Mouse (Mus musculus) layer of hippocampus, adult 9-10 months (tissue): ENCODE data around the gene Tbcb.
"Not testable (repeated sequence)": the region's sequence is repeated elsewhere in the genome, so short reads cannot be mapped to it uniquely, and the experiment has no call there.

Experiments
- DNase-seq: peaks from one replicate; pipeline ENCODE4 v3.0.0; 2022; ENCODE audit warnings: low spot score

Gene Tbcb

DNA sequence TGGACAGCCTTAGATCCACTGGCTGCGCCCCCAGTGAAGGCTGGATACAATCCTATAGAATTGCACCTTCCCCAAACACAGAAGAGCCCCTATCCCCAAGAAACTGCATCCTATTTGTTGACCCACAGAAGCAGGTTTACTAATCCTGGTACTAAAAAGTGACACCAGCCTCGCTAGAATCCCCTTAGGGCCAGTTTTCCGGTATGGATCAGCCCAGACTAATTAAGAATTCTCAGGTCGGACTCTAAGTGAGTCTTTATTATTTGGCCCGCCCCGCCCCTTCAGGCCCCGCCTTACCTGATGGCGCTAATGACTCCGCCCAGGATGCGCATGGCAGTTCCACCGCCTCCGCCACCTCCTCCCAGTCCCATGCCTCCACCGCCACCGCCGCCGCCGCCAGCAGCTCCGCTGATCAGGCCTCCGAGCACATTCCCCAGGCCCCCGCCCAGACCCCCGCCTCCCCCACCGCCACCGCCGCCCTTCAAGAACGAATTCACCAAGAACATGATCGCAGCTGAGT, 38.4 kb downstream of the Tbcb start:
- no peak for DNase-seq

GRCm38 (mm10) chr7:30193013-30193412, 39.1 kb downstream of the Tbcb start:
- DNase-seq, result no peak

- no peak for DNase-seq
Observed at GRCm38 (mm10) chr7:30192088-30192487, 40.0 kb downstream of the Tbcb start.

DNA sequence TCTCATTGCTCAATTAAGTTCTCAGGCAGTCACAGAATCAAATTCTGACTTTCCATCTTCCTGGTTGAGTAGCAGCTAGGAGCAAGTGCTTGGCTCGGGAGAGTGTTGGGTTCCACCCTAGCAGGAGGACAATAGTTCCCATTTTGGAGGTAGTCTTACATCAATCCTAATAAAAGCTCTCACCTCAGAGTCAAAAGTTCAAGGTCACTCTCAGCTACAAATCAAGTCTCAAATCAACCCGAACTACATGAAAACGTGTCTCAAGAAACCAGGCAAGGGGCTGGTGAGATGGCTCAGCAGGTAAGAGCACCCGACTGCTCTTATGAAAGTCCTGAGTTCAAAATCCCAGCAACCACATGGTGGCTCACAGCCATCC, 43.0 kb downstream of the Tbcb start:
- DNase-seq, result no peak

GRCm38 (mm10) chr7:30188344-30189115, 43.5 kb downstream of the Tbcb start:
- DNase-seq, result no peak

DNA sequence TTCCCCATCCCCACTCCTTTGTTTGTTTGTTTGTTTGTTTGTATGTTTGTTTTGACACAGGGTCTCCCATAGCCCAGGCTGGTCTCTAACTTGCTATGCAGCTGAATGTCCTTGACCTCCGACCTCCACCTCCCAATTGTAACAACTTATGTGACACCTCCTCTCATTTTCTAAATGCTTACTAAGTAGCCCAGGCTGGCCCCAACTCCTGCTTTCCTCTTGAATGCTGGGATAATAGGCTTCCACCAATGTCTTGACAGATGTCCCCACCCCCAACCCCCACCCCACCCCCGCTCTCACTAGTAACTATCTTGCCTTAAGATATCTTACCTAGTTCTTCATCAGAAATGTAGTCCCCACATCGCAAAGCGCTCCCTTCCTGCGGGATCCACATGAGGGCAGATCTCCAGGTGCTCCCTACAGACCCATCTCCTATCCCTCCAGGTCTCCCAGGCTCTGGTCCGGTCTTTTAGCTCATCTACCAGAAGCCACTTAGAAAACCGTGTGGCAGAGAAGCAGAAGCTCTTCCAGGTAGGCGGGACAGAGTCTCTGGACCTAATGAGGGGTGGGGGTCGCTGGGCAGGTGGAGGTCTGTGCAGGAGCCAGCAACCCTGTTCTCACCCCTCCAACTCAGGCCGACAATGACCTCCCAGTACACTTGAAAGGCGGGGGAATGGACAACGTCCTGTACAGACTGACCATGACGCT, 47.3 kb downstream of the Tbcb start:
- no peak for DNase-seq

- DNase-seq, result peak; percentile 51
Observed at GRCm38 (mm10) chr7:30183879-30184289, 48.2 kb downstream of the Tbcb start, which contains the start of gene Cox7a1. Gene Cox7a1 (plus strand): TSS chr7:30184144.

- DNase-seq, result not testable (repeated sequence)
Observed at GRCm38 (mm10) chr7:30183189-30183588, 48.9 kb downstream of the Tbcb start.

- DNase-seq, result not testable (repeated sequence)
Observed at GRCm38 (mm10) chr7:30181929-30182328, 50.1 kb downstream of the Tbcb start.

DNA sequence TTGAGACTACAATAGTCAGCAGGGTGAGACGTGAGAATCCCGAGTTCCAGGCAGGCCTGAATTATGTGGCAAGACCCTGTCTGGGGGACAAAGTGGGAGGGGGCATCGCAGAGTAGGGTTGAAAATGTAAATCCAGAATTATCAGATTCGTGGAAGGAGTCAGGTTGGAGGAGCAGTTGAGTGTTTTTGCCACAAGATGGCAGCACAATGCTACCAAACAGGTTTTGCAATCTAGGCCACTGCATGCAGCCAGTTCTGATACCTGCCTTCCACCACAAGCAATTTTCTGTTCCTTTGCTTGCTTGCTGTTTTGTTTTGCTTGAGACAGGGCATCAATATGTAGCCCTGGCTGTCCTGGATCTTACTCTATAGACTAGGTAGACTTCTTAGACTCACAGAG, 50.8 kb downstream of the Tbcb start:
- peak; percentile 77 for DNase-seq

DNA sequence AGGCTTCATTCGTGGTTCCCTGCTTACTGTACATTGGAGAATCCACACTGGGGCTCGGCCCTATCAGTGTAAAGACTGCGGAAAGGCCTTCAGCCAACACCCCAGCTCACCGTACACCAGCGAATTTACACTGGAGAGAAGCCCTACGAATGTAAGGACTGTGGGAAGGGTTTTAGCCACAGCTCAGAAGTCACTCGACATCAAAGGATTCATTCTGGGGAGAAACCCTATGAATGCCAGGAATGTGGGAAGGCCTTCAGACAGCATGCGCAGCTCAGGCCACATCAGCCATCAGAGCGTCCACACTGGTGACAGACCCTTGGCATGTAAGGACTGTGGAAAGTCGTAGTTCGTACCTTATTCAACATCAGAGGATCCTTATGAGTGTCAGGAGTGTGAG, 53.8 kb downstream of the Tbcb start:
- no peak for DNase-seq

DNA sequence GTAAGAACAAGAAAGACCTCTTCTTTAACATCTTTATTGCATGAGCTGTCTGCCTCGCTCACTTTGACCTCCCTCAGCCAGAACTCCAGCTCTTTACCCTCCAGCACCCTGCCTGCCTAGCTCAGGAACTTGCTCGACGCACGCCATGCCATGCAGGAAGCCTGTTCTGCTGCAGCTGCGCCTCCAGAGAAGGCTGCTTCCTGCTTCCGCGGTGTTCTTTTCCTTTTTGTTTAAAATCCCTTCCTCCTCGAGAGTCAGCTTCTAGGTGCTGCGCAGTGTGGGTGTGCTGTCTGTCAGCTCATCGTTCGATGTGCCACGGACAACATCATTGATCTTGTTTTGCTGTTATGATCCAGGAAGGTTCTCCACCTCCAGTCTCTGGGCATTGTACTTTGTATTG, 55.6 kb downstream of the Tbcb start:
- no peak for DNase-seq
